Mouse (Mus musculus): ENCODE results near the gene Tmc5. TPM values are rescaled to one million over a fixed set of nuclear protein-coding genes. Genes with fewer than 3 reads are reported as not detected.

The Tmc5 gene
- polyA plus RNA-seq, 1 experiment from 2014 or later: 0.27 TPM

- no peak overlapping the region for H3K4me2 ChIP-seq (replicated peaks; ENCODE audit: low read depth, low read length)
- no peak for ATAC-seq (ENCODE audit: low FRiP score, low TSS enrichment)
- H3K27me3 ChIP-seq (ENCODE audit: insufficient read depth, low read length): no peaks in the 10 kb centered on the region
- no peak overlapping the region for H3K4me3 ChIP-seq (ENCODE audit: low read length)
- H3K36me3 ChIP-seq (ENCODE audit: insufficient read depth, low read length): no peaks in the 10 kb centered on the region
- WGBS: 87% methylated on average over 2 of the region's 2 CpGs
- H3K9ac ChIP-seq (replicated peaks; ENCODE audit: low read length): no peak overlapping the region
- no peak overlapping the region for H3K27ac ChIP-seq (ENCODE audit: low read length)
- H3K9me3 ChIP-seq (ENCODE audit: low read length): no peaks in the 10 kb centered on the region; the same call in 1 of the 2 replicates
- no peaks in the 10 kb centered on the region for H3K4me1 ChIP-seq (ENCODE audit: insufficient read depth, low read length)
Measured at GRCm38 (mm10) chr7:118667773-118668172, 70.7 kb downstream of the Tmc5 start.

DNA sequence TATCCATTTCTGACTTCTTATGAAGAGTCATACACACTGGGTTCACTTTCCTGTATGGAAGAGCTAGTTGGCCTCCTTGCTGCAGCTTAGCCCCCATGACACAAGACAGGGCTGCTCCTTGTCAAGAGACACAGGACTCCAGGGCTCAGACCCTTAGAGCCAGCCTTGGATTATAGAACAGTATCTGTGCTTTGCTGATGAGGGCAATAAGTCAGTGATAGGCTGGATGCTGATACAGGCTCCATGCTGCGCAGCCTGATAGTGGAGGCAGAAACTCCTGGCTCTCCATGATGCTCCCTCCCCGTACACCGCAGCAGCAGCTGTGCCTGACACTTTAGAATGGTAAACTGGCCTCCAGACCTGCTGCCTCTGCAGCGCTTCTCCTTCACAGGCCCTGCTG is 73.0 kb downstream of the Tmc5 start:
- Histone ChIP-seq H3K9ac (replicated peaks; ENCODE audit: low read length) (no peak overlapping the region), H3K27ac (ENCODE audit: low read length) (no peak overlapping the region), H3K27me3 (ENCODE audit: insufficient read depth, low read length) (no peaks in the 10 kb centered on the region), H3K36me3 (ENCODE audit: insufficient read depth, low read length) (no peaks in the 10 kb centered on the region), H3K4me3 (ENCODE audit: low read length) (no peak overlapping the region), H3K9me3 (ENCODE audit: low read length) (no peaks in the 10 kb centered on the region), H3K4me2 (replicated peaks; ENCODE audit: low read depth, low read length) (no peak overlapping the region), H3K4me1 (ENCODE audit: insufficient read depth, low read length) (no peaks in the 10 kb centered on the region)
- no peak for ATAC-seq (ENCODE audit: low FRiP score, low TSS enrichment)
- WGBS: 70% methylated on average over 4 of the region's 4 CpGs

- ATAC-seq (ENCODE audit: low FRiP score, low TSS enrichment): no peak
- no peaks in the 10 kb centered on the region for H3K36me3 ChIP-seq (ENCODE audit: insufficient read depth, low read length)
- H3K27ac ChIP-seq (ENCODE audit: low read length): no peak overlapping the region
- H3K4me2 ChIP-seq (replicated peaks; ENCODE audit: low read depth, low read length): no peak overlapping the region
- no peak overlapping the region for H3K9ac ChIP-seq (replicated peaks; ENCODE audit: low read length)
- 87% methylated on average over 4 of the region's 4 CpGs for WGBS
- no peaks in the 10 kb centered on the region for H3K4me1 ChIP-seq (ENCODE audit: insufficient read depth, low read length)
- no peak overlapping the region for H3K4me3 ChIP-seq (ENCODE audit: low read length)
- H3K27me3 ChIP-seq (ENCODE audit: insufficient read depth, low read length): no peaks in the 10 kb centered on the region
- H3K9me3 ChIP-seq (ENCODE audit: low read length): no peaks in the 10 kb centered on the region
Measured at GRCm38 (mm10) chr7:118676826-118677225, 79.7 kb downstream of the Tmc5 start.

GRCm38 (mm10) chr7:118688199-118688598 is 91.1 kb downstream of the Tmc5 start:
- no peak overlapping the region for H3K4me2 ChIP-seq (replicated peaks; ENCODE audit: low read depth, low read length)
- no peaks in the 10 kb centered on the region for H3K4me1 ChIP-seq (ENCODE audit: insufficient read depth, low read length)
- H3K9ac ChIP-seq (replicated peaks; ENCODE audit: low read length): no peak overlapping the region
- peaks cover 45% of the 10 kb centered on the region for H3K36me3 ChIP-seq (ENCODE audit: insufficient read depth, low read length)
- H3K4me3 ChIP-seq (ENCODE audit: low read length): no peak overlapping the region
- 24% methylated on average over 5 of the region's 5 CpGs for WGBS
- no peaks in the 10 kb centered on the region for H3K27me3 ChIP-seq (ENCODE audit: insufficient read depth, low read length)
- peak; percentile 40; the same call in 1 of the 2 replicates for ATAC-seq (ENCODE audit: low FRiP score, low TSS enrichment)
- H3K27ac ChIP-seq (ENCODE audit: low read length): no peak overlapping the region
- no peaks in the 10 kb centered on the region for H3K9me3 ChIP-seq (ENCODE audit: low read length)

DNA sequence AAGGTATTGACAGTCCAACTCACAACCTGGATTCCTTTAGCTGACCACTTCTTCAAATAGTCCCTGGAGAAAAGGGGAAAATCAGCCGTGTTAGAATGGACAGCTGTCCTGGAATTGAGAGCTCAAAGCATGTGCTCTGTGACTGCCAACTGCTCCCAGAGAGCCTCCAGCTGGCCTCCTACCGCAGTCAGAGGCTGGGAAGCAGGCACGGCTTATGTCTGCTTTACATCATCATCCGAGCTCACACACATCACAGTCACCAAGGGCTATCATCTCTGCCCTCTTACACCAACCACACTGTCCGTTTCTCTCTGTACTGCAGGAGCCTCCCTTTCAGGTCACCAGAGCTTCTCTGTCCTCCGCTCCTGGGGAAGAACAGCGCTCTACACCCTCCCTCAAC is 92.0 kb downstream of the Tmc5 start:
- Histone ChIP-seq H3K27ac (ENCODE audit: low read length) (no peak overlapping the region), H3K9me3 (ENCODE audit: low read length) (no peaks in the 10 kb centered on the region), H3K27me3 (ENCODE audit: insufficient read depth, low read length) (no peaks in the 10 kb centered on the region), H3K36me3 (ENCODE audit: insufficient read depth, low read length) (peaks cover 48% of the 10 kb centered on the region), H3K4me3 (ENCODE audit: low read length) (no peak overlapping the region), H3K9ac (replicated peaks; ENCODE audit: low read length) (no peak overlapping the region), H3K4me1 (ENCODE audit: insufficient read depth, low read length) (no peaks in the 10 kb centered on the region), H3K4me2 (replicated peaks; ENCODE audit: low read depth, low read length) (no peak overlapping the region)
- WGBS: 90% methylated on average over 7 of the region's 7 CpGs
- ATAC-seq (ENCODE audit: low FRiP score, low TSS enrichment): no peak

DNA sequence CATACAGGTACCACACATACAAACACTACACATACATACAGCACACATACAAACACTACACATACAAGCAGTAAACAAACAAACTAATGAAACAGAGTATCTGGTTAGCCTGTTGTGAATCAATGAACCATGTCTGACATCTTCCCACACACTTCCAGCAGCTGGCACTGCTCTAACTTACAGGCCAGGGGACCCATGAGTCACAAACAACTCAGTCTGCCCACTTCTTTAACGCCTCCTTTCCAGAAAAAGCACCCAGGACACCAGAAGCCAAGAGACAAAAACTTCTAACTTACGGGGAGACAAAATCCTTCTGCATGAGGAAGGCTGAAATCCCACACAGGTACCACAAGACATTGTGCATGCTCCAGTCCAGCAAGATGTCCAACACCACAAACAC is 94.2 kb downstream of the Tmc5 start:
- Histone ChIP-seq H3K4me3 (ENCODE audit: low read length) (no peak overlapping the region), H3K27me3 (ENCODE audit: insufficient read depth, low read length) (no peaks in the 10 kb centered on the region), H3K36me3 (ENCODE audit: insufficient read depth, low read length) (peaks cover 65% of the 10 kb centered on the region), H3K27ac (ENCODE audit: low read length) (no peak overlapping the region), H3K4me1 (ENCODE audit: insufficient read depth, low read length) (no peaks in the 10 kb centered on the region), H3K4me2 (replicated peaks; ENCODE audit: low read depth, low read length) (no peak overlapping the region), H3K9me3 (ENCODE audit: low read length) (no peaks in the 10 kb centered on the region), H3K9ac (replicated peaks; ENCODE audit: low read length) (no peak overlapping the region)
- 80% methylated on average over 2 of the region's 2 CpGs for WGBS
- no peak for ATAC-seq (ENCODE audit: low FRiP score, low TSS enrichment)

GRCm38 (mm10) chr7:118696146-118696545 is 99.0 kb downstream of the Tmc5 start:
- no peaks in the 10 kb centered on the region for H3K9me3 ChIP-seq (ENCODE audit: low read length)
- 90% methylated on average over 6 of the region's 6 CpGs for WGBS
- no peak overlapping the region for H3K9ac ChIP-seq (replicated peaks; ENCODE audit: low read length)
- no peak overlapping the region for H3K4me2 ChIP-seq (replicated peaks; ENCODE audit: low read depth, low read length)
- no peak overlapping the region for H3K27ac ChIP-seq (ENCODE audit: low read length)
- peaks cover 40% of the 10 kb centered on the region for H3K36me3 ChIP-seq (ENCODE audit: insufficient read depth, low read length)
- H3K4me3 ChIP-seq (ENCODE audit: low read length): no peak overlapping the region
- no peaks in the 10 kb centered on the region for H3K4me1 ChIP-seq (ENCODE audit: insufficient read depth, low read length)
- H3K27me3 ChIP-seq (ENCODE audit: insufficient read depth, low read length): no peaks in the 10 kb centered on the region
- no peak for ATAC-seq (ENCODE audit: low FRiP score, low TSS enrichment)

GRCm38 (mm10) chr7:118697168-118697567 is 100.1 kb downstream of the Tmc5 start:
- 72% methylated on average over 4 of the region's 4 CpGs for WGBS
- Histone ChIP-seq H3K4me2 (replicated peaks; ENCODE audit: low read depth, low read length) (no peak overlapping the region), H3K27ac (ENCODE audit: low read length) (no peak overlapping the region), H3K27me3 (ENCODE audit: insufficient read depth, low read length) (no peaks in the 10 kb centered on the region), H3K4me3 (ENCODE audit: low read length) (no peak overlapping the region), H3K36me3 (ENCODE audit: insufficient read depth, low read length) (peaks cover 34% of the 10 kb centered on the region), H3K9ac (replicated peaks; ENCODE audit: low read length) (no peak overlapping the region), H3K4me1 (ENCODE audit: insufficient read depth, low read length) (no peaks in the 10 kb centered on the region), H3K9me3 (ENCODE audit: low read length) (no peaks in the 10 kb centered on the region)
- ATAC-seq (ENCODE audit: low FRiP score, low TSS enrichment): no peak

GRCm38 (mm10) chr7:118698882-118699281 is 101.8 kb downstream of the Tmc5 start:
- H3K4me1 ChIP-seq (ENCODE audit: insufficient read depth, low read length): peaks cover 8% of the 10 kb centered on the region; the same call in 1 of the 2 replicates
- no peaks in the 10 kb centered on the region for H3K27me3 ChIP-seq (ENCODE audit: insufficient read depth, low read length)
- no peak overlapping the region for H3K27ac ChIP-seq (ENCODE audit: low read length)
- H3K9ac ChIP-seq (replicated peaks; ENCODE audit: low read length): no peak overlapping the region
- no peak for ATAC-seq (ENCODE audit: low FRiP score, low TSS enrichment)
- H3K4me2 ChIP-seq (replicated peaks; ENCODE audit: low read depth, low read length): no peak overlapping the region
- H3K4me3 ChIP-seq (ENCODE audit: low read length): no peak overlapping the region
- WGBS: 91% methylated on average over 9 of the region's 9 CpGs
- peaks cover 34% of the 10 kb centered on the region for H3K36me3 ChIP-seq (ENCODE audit: insufficient read depth, low read length)
- no peaks in the 10 kb centered on the region for H3K9me3 ChIP-seq (ENCODE audit: low read length)

DNA sequence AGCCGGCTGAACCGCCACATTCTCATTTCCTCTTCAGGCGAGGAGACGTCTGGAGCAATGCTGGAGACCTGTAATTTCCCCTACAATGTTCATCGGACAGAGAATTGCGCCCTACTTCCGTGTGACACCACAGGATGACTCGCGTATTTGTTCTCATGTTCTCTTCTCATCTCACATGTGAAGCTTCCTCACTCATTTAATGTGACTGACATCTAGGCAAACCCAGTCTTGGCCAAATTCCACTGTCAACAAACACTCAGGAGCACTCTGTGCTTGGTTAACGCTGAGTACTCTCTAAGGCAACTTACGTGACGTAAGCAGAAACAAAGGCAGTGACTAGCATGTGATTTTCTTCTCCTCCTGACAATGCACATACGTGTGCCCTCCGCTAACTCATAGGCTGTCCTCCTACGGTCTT is 106.1 kb downstream of the Tmc5 start:
- 79% methylated on average over 15 of the region's 15 CpGs for WGBS
- Histone ChIP-seq H3K4me1 (ENCODE audit: insufficient read depth, low read length) (peaks cover 27% of the 10 kb centered on the region), H3K4me3 (ENCODE audit: low read length) (no peak overlapping the region), H3K27me3 (ENCODE audit: insufficient read depth, low read length) (no peaks in the 10 kb centered on the region), H3K4me2 (replicated peaks; ENCODE audit: low read depth, low read length) (no peak overlapping the region), H3K27ac (ENCODE audit: low read length) (no peak overlapping the region), H3K9me3 (ENCODE audit: low read length) (no peaks in the 10 kb centered on the region), H3K36me3 (ENCODE audit: insufficient read depth, low read length) (0 out of 2 replicates have a peak, but pooled peaks cover 8% of the 10 kb centered on the region), H3K9ac (replicated peaks; ENCODE audit: low read length) (no peak overlapping the region)
- ATAC-seq (ENCODE audit: low FRiP score, low TSS enrichment): no peak
